Mouse (Mus musculus) E14TG2a.4 (cell line): ENCODE data around the gene Gm21897.

Source experiments
- CTCF ChIP-seq: conservative IDR thresholded peaks from 2 replicates; pipeline ENCODE4 v1.5.1; 2014; ENCODE audit warnings: low read length
- NANOG ChIP-seq: IDR thresholded peaks from 2 replicates; pipeline ENCODE4 v1.6.1; 2014; ENCODE audit warnings: borderline replicate concordance, low read length, mixed read lengths

DNA sequence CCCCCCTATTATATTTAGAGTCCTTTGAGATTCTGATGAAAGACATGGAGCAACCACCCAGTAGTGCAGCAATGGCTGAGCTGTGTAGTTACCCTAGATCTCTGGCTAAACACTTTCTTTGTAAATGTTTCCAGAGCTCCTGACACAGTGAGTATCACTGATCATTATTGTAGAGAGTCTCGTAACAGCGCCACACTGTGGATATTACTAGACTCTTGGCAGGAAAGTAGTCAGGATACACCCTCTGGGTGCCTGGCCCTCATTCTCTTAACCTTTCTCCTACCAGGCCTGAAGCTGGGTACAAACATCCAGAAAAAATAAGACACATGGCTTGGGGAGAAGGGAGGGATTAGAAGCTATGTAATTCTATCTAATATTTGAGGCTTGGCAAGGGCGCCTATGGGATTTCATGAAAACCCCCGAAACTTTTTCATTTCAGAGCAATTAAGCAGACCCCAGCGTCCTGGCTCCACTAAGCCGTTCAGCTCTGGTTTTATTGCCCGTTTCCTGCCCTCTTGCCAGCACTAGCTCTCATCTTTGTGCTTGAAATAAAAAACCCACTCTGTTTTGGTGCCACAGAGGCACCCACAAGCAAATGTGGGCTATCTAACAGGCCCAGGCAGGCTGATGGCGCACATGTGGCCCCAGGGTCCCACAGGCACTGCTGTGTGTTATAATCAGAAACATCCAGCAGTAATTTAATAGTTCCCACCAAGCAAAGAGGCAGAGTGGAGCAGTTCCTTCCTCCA, 22.2 kb upstream of the Gm21897 start:
- TF ChIP-seq CTCF (0 out of 2 replicates have a peak, but pooled peaks have one; percentile 18), NANOG (no peak)
